Mouse (Mus musculus): ENCODE results near the gene Lrrc25. TPM values are rescaled to one million over a fixed set of nuclear protein-coding genes. Genes with fewer than 3 reads are reported as not detected.

Lrrc25 gene
- total RNA-seq, 2 experiments from 2014 or later = 1.8 to 2.5 TPM

DNA sequence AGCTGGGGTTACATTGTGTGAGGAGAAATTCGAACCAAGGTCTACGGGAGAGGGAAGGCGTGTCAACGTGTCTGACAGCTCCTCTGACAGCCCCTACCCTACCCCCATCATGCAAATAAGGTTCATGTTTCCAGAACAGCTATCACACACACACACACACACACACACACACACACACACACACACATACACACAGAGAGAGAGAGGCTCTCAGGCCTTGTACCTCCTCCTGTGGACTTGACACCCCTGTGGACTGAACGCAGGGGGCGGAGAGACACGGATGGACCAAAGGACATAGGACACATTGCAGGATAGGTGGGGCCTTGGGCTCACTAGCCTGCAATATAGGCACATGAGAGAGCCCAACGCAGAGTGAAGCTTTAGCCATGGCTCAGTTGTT lies 20.9 kb downstream of the Lrrc25 start:
- DNase-seq = no peak
- intact Hi-C loops (cut with DNase I) = no loop called here

DNA sequence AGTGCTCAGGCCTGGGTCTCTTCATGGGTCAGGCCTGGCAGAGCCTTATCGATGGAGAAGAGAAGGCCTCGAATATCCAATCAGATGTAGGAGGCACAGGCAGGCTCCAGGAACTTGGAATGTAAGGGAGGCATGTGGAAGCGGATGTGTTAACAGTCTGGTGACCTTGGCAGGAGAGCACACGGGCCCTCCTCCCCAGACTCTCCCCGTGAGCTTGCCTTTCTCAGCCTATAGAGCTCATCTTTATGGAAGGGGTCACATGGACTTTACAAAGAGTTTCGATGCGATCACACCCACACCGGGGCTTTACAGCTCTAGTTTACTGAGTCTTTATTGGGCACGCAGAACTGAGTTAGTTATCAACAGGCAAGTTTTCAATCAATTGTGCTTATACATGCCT lies 22.8 kb downstream of the Lrrc25 start:
- intact Hi-C loops (cut with DNase I) = no loop called here

DNA sequence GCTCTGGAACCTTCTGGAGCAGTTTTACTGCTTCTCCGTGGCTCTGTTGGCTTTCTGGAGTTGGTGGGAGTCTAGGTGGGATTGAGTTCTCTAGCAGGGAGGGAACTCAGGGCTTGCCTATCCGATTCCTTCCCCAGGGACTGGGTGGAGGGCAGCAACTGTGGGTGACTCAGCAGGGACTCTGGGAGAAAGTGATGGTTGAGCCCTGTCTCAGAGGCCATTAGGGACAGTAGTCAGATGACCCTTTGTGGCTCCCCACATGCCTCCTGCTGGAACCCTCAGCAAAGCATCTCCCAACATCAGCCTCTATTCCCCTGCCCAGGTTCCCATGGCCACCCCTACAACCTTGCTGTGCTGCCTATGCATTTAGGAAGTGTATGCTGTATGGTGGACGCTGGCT lies 27.1 kb downstream of the Lrrc25 start:
- intact Hi-C loops (cut with DNase I) = no loop called here
- no peak for DNase-seq

More for the DNA sequence above, 22.8 kb downstream of the Lrrc25 start:
- no peak for DNase-seq

- no peak for DNase-seq
These were observed 28.1 kb downstream of the Lrrc25 start for GRCm38 (mm10) chr8:70644065-70644464.

DNA sequence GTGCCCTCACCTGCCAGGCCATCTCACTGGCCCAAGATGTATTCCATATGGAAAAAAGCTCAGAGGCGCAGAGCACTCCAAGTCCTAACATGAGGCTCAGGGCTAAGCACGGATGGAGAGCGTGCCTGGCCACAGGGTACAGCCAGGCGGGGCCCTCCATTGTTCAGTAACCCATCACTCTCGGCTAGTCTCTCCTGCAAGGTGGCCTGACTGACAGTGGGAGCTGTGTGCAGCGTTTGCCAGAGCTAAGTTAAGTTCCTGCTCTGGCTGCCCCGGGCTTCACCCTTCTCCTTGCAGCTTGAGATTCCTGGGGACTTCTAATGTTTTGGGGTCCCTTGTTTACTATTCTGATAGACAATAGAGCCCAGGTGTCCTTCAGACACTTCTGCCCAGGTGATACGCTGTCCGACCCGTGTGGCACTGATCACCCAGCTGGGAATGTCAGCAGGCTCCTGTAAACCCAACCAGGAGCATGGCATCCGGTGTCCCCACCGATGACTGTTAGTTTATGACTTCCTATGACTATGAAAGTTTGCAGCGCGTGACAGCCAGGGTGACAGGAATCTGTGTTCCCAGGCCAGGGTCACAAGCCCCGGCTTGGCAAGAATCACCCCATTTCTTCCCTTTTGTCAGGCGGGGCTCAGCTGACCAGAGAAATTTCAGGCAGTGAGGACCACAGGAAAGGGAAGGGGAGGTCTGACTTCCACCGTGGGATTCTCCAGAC lies 29.7 kb downstream of the Lrrc25 start:
- intact Hi-C loops (cut with DNase I) = no loop called here
- DNase-seq = peak in 1 of 2 experiments; percentile 39

More at GRCm38 (mm10) chr8:70644065-70644464, 28.1 kb downstream of the Lrrc25 start:
- intact Hi-C loops (cut with DNase I) = no loop called here

DNA sequence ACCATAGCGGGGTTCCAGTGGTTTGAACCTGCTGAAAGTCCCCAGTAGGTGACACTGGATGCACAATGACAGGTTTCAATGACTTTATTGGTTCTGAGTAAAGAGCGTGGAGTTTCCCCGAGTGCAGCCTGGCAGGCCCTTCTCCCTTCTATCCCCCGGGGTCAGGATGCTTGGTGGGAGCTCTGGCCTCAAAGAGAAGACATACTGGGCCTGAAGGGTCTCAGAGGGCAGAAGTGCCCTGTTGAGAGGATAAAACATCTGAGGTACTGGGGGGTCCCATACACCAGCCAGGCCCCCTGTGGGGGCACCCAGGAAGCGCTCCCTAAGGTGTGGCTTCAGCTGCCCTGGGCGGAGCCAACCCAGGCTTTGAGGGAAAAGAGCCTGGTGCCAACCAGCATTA lies 30.4 kb downstream of the Lrrc25 start:
- no peak for DNase-seq
- intact Hi-C loops (cut with DNase I) = no loop called here

GRCm38 (mm10) chr8:70646775-70647174 lies 30.8 kb downstream of the Lrrc25 start:
- DNase-seq = no peak
- intact Hi-C loops (cut with DNase I) = no loop called here

GRCm38 (mm10) chr8:70647343-70648163 lies 31.6 kb downstream of the Lrrc25 start:
- intact Hi-C loops (cut with DNase I) = no loop called here
- DNase-seq = peak in 1 of 2 experiments; percentile 48

- no peak for DNase-seq
- intact Hi-C loops (cut with DNase I) = no loop called here
These were observed 32.1 kb downstream of the Lrrc25 start for GRCm38 (mm10) chr8:70648164-70648442.

DNA sequence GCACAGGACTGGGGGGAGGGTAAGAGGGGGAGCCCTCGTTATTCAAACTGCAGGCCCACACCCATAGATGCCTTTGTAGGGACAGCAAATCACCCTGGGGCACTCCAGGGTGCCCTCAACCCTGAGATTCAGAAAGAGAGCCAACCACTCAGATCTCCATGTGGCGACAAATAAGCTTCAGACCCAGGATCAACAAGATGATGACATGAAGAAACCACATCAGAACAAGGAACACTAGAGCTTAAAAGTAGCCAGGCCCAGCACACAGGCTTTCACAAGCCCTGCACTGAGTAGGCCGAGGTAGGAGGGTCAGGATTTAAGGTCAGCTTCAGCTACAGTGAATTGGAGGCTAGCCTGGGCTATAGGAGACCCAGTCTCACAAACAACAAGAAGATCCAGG lies 33.0 kb downstream of the Lrrc25 start:
- intact Hi-C loops (cut with DNase I) = no loop called here
- no peak for DNase-seq

GRCm38 (mm10) chr8:70649324-70649723 lies 33.4 kb downstream of the Lrrc25 start:
- peak; percentile 87 to 91 for DNase-seq
- intact Hi-C loops (cut with DNase I) = no loop called here

GRCm38 (mm10) chr8:70650351-70650750 lies 34.4 kb downstream of the Lrrc25 start:
- no peak for DNase-seq
- intact Hi-C loops (cut with DNase I) = loop anchor here (1.0 to 5.0 kb wide), 2 partner anchors 21 to 38 kb away; no protein-coding TSS in a partner anchor

- intact Hi-C loops (cut with DNase I) = loop anchor here (5.0 kb wide), 1 partner anchor 41 kb away; no protein-coding TSS in a partner anchor
- DNase-seq = peak; percentile 63 to 74
These were observed 37.3 kb downstream of the Lrrc25 start for GRCm38 (mm10) chr8:70653226-70653625.

DNA sequence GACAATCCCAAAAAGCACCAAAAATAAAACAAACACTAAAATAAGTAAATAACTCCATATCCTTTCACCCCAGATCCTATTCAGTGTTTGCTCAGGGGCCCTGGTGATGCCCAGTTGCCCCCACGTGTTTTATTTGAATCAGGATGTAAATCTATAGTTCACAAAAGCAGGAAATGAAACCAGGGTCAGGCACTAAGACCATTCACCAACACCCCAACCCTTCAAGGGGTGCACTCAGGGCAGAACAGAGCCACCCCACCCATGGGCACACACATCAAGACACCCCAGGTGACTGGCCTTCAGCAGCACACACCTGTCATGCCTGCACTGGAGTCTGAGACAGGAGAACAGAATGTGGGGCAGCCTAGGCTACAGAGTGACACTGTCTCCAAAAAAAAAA lies 38.2 kb downstream of the Lrrc25 start:
- intact Hi-C loops (cut with DNase I) = loop anchor here (5.0 kb wide), 1 partner anchor 42 kb away; no protein-coding TSS in a partner anchor
- DNase-seq = no peak

DNA sequence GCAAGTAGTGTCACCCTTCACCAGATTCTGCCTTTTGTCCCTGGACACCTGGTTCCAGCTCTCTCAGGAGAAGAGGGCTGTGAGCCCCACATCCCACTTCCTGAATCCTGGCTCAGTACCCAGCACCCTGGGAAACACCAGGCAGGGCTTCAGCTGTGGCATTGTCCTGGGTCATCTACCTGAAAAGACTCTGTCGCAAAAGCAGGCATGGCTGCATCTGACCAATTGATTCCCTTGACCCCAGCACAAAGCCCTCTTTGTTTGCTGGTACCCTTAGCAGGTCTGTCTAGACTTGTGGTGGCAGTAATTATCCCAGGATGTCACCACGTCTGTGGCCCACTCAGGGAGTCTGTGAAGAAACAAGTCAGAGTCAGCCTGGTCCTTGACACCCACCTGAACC lies 39.5 kb downstream of the Lrrc25 start:
- intact Hi-C loops (cut with DNase I) = loop anchor here (5.0 kb wide), 1 partner anchor 33 kb away; no protein-coding TSS in a partner anchor
- DNase-seq = no peak

- DNase-seq = no peak
- intact Hi-C loops (cut with DNase I) = loop anchor here (5.0 kb wide), 1 partner anchor 34 kb away; no protein-coding TSS in a partner anchor
These were observed 40.3 kb downstream of the Lrrc25 start for GRCm38 (mm10) chr8:70656193-70656790.

- DNase-seq = no peak
- intact Hi-C loops (cut with DNase I) = loop anchor here (5.0 kb wide), 1 partner anchor 35 kb away; no protein-coding TSS in a partner anchor
These were observed 41.3 kb downstream of the Lrrc25 start for GRCm38 (mm10) chr8:70657214-70657613.

DNA sequence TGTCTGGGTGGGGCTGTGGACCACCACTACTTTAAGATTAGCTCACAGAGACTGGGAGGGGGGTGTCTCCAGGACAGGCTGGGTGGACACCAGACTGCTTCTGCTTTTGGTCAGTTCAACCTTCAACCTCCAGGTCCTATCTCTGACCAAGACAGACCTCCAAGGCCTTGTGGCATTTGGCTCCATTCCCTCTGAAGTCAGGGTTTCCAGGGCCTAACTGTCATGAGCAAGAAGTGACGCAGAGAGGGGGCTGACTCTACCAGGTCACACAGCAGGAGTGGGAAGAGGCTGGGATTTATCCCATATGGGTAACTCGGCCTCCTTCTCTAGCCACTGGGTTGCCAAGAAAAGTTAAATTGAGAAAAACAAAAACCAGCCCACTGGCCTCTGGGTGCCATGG lies 41.8 kb downstream of the Lrrc25 start:
- intact Hi-C loops (cut with DNase I) = loop anchor here (5.0 kb wide), 1 partner anchor 35 kb away; no protein-coding TSS in a partner anchor
- DNase-seq = no peak

GRCm38 (mm10) chr8:70658897-70659603 lies 43.1 kb downstream of the Lrrc25 start:
- no peak for DNase-seq
- intact Hi-C loops (cut with DNase I) = loop anchor here (5.0 kb wide), 1 partner anchor 37 kb away; no protein-coding TSS in a partner anchor

GRCm38 (mm10) chr8:70659604-70660272 lies 43.8 kb downstream of the Lrrc25 start:
- intact Hi-C loops (cut with DNase I) = loop anchor here (5.0 kb wide), 1 partner anchor 37 kb away; no protein-coding TSS in a partner anchor
- DNase-seq = peak; percentile 93 to 94

All from heart, postnatal 14 days (tissue).